Mouse (Mus musculus) CH12.LX (cell line): ENCODE data around the gene Cfi. TPM values are rescaled to one million over a fixed set of nuclear protein-coding genes. Genes with fewer than 3 reads are reported as not detected.

Experiments used
- DNase-seq: peaks from one replicate; pipeline ENCODE4 v3.0.0-alpha.2; 2013; ENCODE audit errors: extremely low read depth
- H3K27ac ChIP-seq: 2 replicates; pipeline ENCODE4 v1.5.1; 2012; ENCODE audit warnings: low read depth, mild to moderate bottlenecking, control low read depth, moderate library complexity; ENCODE audit not compliant: insufficient read depth
- H3K27me3 ChIP-seq: replicated peaks from 2 replicates; pipeline ENCODE3; 2012; ENCODE audit warnings: inconsistent platforms
- H3K36me3 ChIP-seq, 2 experiments: replicated peaks in 1 of 2; 2 replicates each; pipeline versions ENCODE3 to v1.6.1; 2012; ENCODE audit warnings: inconsistent platforms in 1 of 2, low read length in 1 of 2, mild to moderate bottlenecking in 1 of 2, mixed read lengths in 1 of 2, moderate library complexity in 1 of 2; ENCODE audit not compliant: control insufficient read depth in 1 of 2, insufficient read depth in 1 of 2
- H3K4me1 ChIP-seq, 2 experiments: 2 replicates each; pipeline ENCODE4 v1.6.1; 2012; ENCODE audit warnings: inconsistent platforms in 1 of 2, moderate library complexity in 1 of 2; ENCODE audit not compliant: insufficient read depth in 2 of 2, control insufficient read depth in 1 of 2
- H3K4me2 ChIP-seq: 2 replicates; pipeline ENCODE4 v1.6.1; 2012; ENCODE audit warnings: low read depth, mild to moderate bottlenecking, control low read depth; ENCODE audit not compliant: poor library complexity, insufficient read depth, severe bottlenecking
- H3K4me3 ChIP-seq, 3 experiments: fragments of 150-350 bp in 1 of 3; sonication (generic) in 1 of 3; replicated peaks in 1 of 3; 2 replicates each; pipeline versions ENCODE3 to v1.5.1; 2011 to 2012; ENCODE audit warnings: low read depth in 2 of 3, low read length in 2 of 3, mild to moderate bottlenecking in 2 of 3, moderate library complexity in 2 of 3, control low read depth in 1 of 3, improper control_type of control experiment in 1 of 3, inconsistent platforms in 1 of 3, mixed read lengths in 1 of 3; ENCODE audit not compliant: poor library complexity in 1 of 3
- H3K79me2 ChIP-seq: replicated peaks from 2 replicates; pipeline ENCODE4 v1.6.1; 2012; ENCODE audit warnings: mild to moderate bottlenecking, moderate library complexity; ENCODE audit not compliant: control insufficient read depth, poor library complexity, insufficient read depth, severe bottlenecking; ENCODE audit errors: extremely low read depth
- H3K9ac ChIP-seq: 2 replicates; pipeline ENCODE4 v1.6.1; 2012; ENCODE audit warnings: low read depth, mild to moderate bottlenecking, control low read depth, moderate library complexity; ENCODE audit not compliant: insufficient read depth
- H3K9me3 ChIP-seq: replicated peaks from 2 replicates; pipeline ENCODE3; 2012; ENCODE audit warnings: low read length, inconsistent platforms, mixed read lengths
- ETS1 ChIP-seq: conservative IDR thresholded peaks from 2 replicates; pipeline ENCODE4 v1.6.1; 2012; ENCODE audit warnings: low read depth, mild to moderate bottlenecking, inconsistent platforms, low read length, improper control_type of control experiment, moderate library complexity
- GABPA ChIP-seq: IDR thresholded peaks from 2 replicates; pipeline ENCODE4 v1.6.1; 2012; ENCODE audit warnings: low read depth, low read length, improper control_type of control experiment, inconsistent platforms; ENCODE audit not compliant: insufficient replicate concordance
- IRF4 ChIP-seq: IDR thresholded peaks from 2 replicates; pipeline ENCODE4 v1.6.1; 2014; ENCODE audit warnings: low read depth, mild to moderate bottlenecking, inconsistent platforms, low read length, improper control_type of control experiment
- JUN ChIP-seq: IDR thresholded peaks from 2 replicates; pipeline ENCODE4 v1.6.1; 2011; ENCODE audit warnings: low read depth, mild to moderate bottlenecking, low read length, improper control_type of control experiment, moderate library complexity; ENCODE audit not compliant: insufficient read depth
- KAT2A ChIP-seq: IDR thresholded peaks from 2 replicates; pipeline ENCODE4 v1.6.1; 2012; ENCODE audit warnings: low read length, improper control_type of control experiment, inconsistent platforms; ENCODE audit not compliant: insufficient replicate concordance
- MXI1 ChIP-seq: IDR thresholded peaks from 2 replicates; pipeline ENCODE4 v1.6.1; 2011; ENCODE audit warnings: mild to moderate bottlenecking, low read depth, low read length, improper control_type of control experiment
- NRF1 ChIP-seq: IDR thresholded peaks from 2 replicates; pipeline ENCODE4 v1.6.1; 2014; ENCODE audit warnings: low read depth, mild to moderate bottlenecking, inconsistent platforms, low read length, improper control_type of control experiment, moderate library complexity
- POLR2A ChIP-seq: IDR thresholded peaks from 2 replicates; pipeline ENCODE4 v1.6.1; 2011; ENCODE audit warnings: low read depth, mild to moderate bottlenecking, improper control_type of control experiment, low read length
- SMC3 ChIP-seq: IDR thresholded peaks from 2 replicates; pipeline ENCODE4 v1.6.1; 2011; ENCODE audit warnings: low read depth, low read length, improper control_type of control experiment
- UBTF ChIP-seq: IDR thresholded peaks from 2 replicates; pipeline ENCODE4 v1.6.1; 2012; ENCODE audit warnings: low read depth, mild to moderate bottlenecking, inconsistent platforms, low read length, improper control_type of control experiment, moderate library complexity
- USF1 ChIP-seq: IDR thresholded peaks from 2 replicates; pipeline ENCODE4 v1.6.1; 2014; ENCODE audit warnings: low read depth, mild to moderate bottlenecking, inconsistent platforms, low read length, improper control_type of control experiment
- USF2 ChIP-seq: conservative IDR thresholded peaks from 2 replicates; pipeline ENCODE4 v1.6.1; 2011; ENCODE audit warnings: low read depth, low read length, improper control_type of control experiment
- ZC3H11A ChIP-seq: IDR thresholded peaks from 2 replicates; pipeline ENCODE4 v1.6.1; 2012; ENCODE audit warnings: low read depth, mild to moderate bottlenecking, inconsistent platforms, low read length, improper control_type of control experiment
- ZKSCAN1 ChIP-seq: IDR thresholded peaks from 2 replicates; pipeline ENCODE4 v1.6.1; 2012; ENCODE audit warnings: low read depth, inconsistent platforms, low read length, improper control_type of control experiment, borderline replicate concordance
- ZMIZ1 ChIP-seq: IDR thresholded peaks from 2 replicates; pipeline ENCODE4 v1.6.1; 2012; ENCODE audit warnings: low read depth, mild to moderate bottlenecking, inconsistent platforms, low read length, improper control_type of control experiment
- ZNF384 ChIP-seq: IDR thresholded peaks from 2 replicates; pipeline ENCODE4 v1.6.1; 2012; ENCODE audit warnings: low read depth, low read length, improper control_type of control experiment, inconsistent platforms
- dilution Hi-C: fragments of 300-500 bp; cut with MboI; formaldehyde crosslinking; loops from 2 replicates; pipeline ENCODE4 v1.14.3; 2020; ENCODE audit warnings: low sequenced_read_pairs; ENCODE audit not compliant: extremely low pct_unique_long_range_greater_than_20kb, extremely low pct_ligation_motif_present
- in situ Hi-C: fragments of 300-500 bp; cut with MboI; formaldehyde crosslinking; loops from 3 replicates; pipeline ENCODE4 v1.14.3; 2019; ENCODE audit warnings: low sequenced_read_pairs, low pct_ligation_motif_present, low pct_unique_long_range_greater_than_20kb, mixed read lengths
- polyA plus RNA-seq: library from polyadenylated mRNA; unstranded; fragments of >175 nt; gene quantifications from 2 replicates; pipeline ENCODE4 v1.2.1, GENCODE M21; 2012; ENCODE audit warnings: low read depth; ENCODE audit not compliant: insufficient read length
- total RNA-seq, 2 experiments: library from RNA; depleted of rRNA; stranded (reverse); fragments of 300-350 nt in 1 of 2; fragments of >200 nt in 1 of 2; gene quantifications; 2 replicates each; pipeline ENCODE4 v1.2.3; 2012 to 2014

Gene Cfi
- total and polyA plus RNA-seq, 3 experiments = 0.04 to 0.14 TPM; not detected in 1

GRCm38 (mm10) chr3:129831035-129831568 is 4.6 kb upstream of the Cfi start, which contains the start of gene Gar1 (continued):
- no peak for TF ChIP-seq ZKSCAN1
- no peak for TF ChIP-seq USF2
- TF ChIP-seq KAT2A = peak; percentile 89; the same call in 1 of the 2 replicates
- no peak for TF ChIP-seq IRF4

GRCm38 (mm10) chr3:129836051-129836697 is 490 bp downstream of the Cfi start:
- Histone ChIP-seq H3K79me2 (no peaks in the 10 kb centered on the region), H3K4me3 (no peak overlapping the region), H3K27ac (no peak overlapping the region), H3K4me1 (peaks cover 5 to 12% of the 10 kb centered on the region in 2 experiments), H3K9ac (no peak overlapping the region), H3K9me3 (no peaks in the 10 kb centered on the region), H3K27me3 (peaks cover 3% of the 10 kb centered on the region), H3K4me2 (peak overlapping the region; percentile 59)
- in situ Hi-C loops (no loop called here), dilution Hi-C loops (no loop called here)
- no peak for TF ChIP-seq UBTF
- peak; percentile 38; the same call in 1 of the 2 replicates for TF ChIP-seq POLR2A
- peak; percentile 86 for TF ChIP-seq ZNF384
- TF ChIP-seq, all 38 proteins: peak for 2
- H3K36me3 ChIP-seq = no peaks in the 10 kb centered on the region
- DNase-seq = peak; percentile 76

GRCm38 (mm10) chr3:129836965-129837364 is 1.3 kb downstream of the Cfi start:
- dilution Hi-C loops (no loop called here), in situ Hi-C loops (no loop called here)
- no peaks in the 10 kb centered on the region for H3K79me2 ChIP-seq
- no peaks in the 10 kb centered on the region for H3K36me3 ChIP-seq
- no peak overlapping the region for H3K9ac ChIP-seq
- H3K4me2 ChIP-seq = no peak overlapping the region
- H3K9me3 ChIP-seq = no peaks in the 10 kb centered on the region
- no peak overlapping the region for H3K27ac ChIP-seq
- no peak overlapping the region for H3K4me3 ChIP-seq
- peaks cover 5 to 12% of the 10 kb centered on the region in 2 experiments for H3K4me1 ChIP-seq
- peaks cover 3% of the 10 kb centered on the region for H3K27me3 ChIP-seq
- no peak for TF ChIP-seq NRF1
- no peak for TF ChIP-seq MXI1
- TF ChIP-seq GABPA = no peak
- no peak for TF ChIP-seq SMC3
- TF ChIP-seq JUN = no peak
- no peak for TF ChIP-seq ZMIZ1
- no peak for TF ChIP-seq USF1
- no peak for TF ChIP-seq ETS1
- TF ChIP-seq ZC3H11A = no peak
- TF ChIP-seq POLR2A = no peak
- no peak for DNase-seq
